Mouse (Mus musculus) forebrain, embryonic 15.5 days (tissue): ENCODE measurements around the gene Pitpna. TPM values are rescaled to one million over a fixed set of nuclear protein-coding genes. Genes with fewer than 3 reads are reported as not detected.

Experiments used
- ATAC-seq: fragments of 200-750 bp; cut with Nextera tagmentation; replicated peaks from 2 replicates; pipeline ENCODE4 v1.8.0; 2017; ENCODE audit warnings: mild to moderate bottlenecking, moderate TSS enrichment, moderate library complexity
- H3K27ac ChIP-seq: fragments of 300-500 bp; sonication (generic); replicated peaks from 2 replicates; pipeline ENCODE4 v1.5.1; 2015; ENCODE audit warnings: mild to moderate bottlenecking, inconsistent platforms
- H3K27me3 ChIP-seq: fragments of 300-500 bp; sonication (generic); 2 replicates; pipeline ENCODE4 v1.6.1; 2015; ENCODE audit warnings: inconsistent platforms
- H3K36me3 ChIP-seq: fragments of 300-500 bp; sonication (generic); 2 replicates; pipeline ENCODE4 v1.6.1; 2015; ENCODE audit warnings: mild to moderate bottlenecking, inconsistent platforms
- H3K4me1 ChIP-seq: fragments of 300-500 bp; sonication (generic); 2 replicates; pipeline ENCODE4 v1.6.1; 2015; ENCODE audit warnings: inconsistent platforms
- H3K4me2 ChIP-seq: fragments of 300-500 bp; sonication (generic); replicated peaks from 2 replicates; pipeline ENCODE4 v1.6.1; 2015; ENCODE audit warnings: mild to moderate bottlenecking, inconsistent platforms
- H3K4me3 ChIP-seq: fragments of 300-500 bp; sonication (generic); 2 replicates; pipeline ENCODE4 v1.5.1; 2015; ENCODE audit warnings: mild to moderate bottlenecking, inconsistent platforms
- H3K9ac ChIP-seq: fragments of 300-500 bp; sonication (generic); replicated peaks from 2 replicates; pipeline ENCODE4 v1.6.1; 2015; ENCODE audit warnings: mild to moderate bottlenecking, inconsistent platforms
- H3K9me3 ChIP-seq: fragments of 300-500 bp; sonication (generic); 2 replicates; pipeline ENCODE4 v1.6.1; 2016; ENCODE audit warnings: inconsistent platforms
- WGBS: fragments of 180-500 bp; shearing (Covaris S2); methylation state at CpG from one replicate; pipeline ENCODE4 v1.1.7; 2015; ENCODE audit warnings: mixed read lengths; 5-methylcytosine and 5-hydroxymethylcytosine counted together
- polyA plus RNA-seq: library from polyadenylated mRNA; unstranded; fragments of >200 nt; fragmentation: Nextera tagmentation; extraction: Ambion mirVana; gene quantifications from 2 replicates; pipeline ENCODE4 v1.2.1, GENCODE M21; 2015

The Pitpna gene
- polyA plus RNA-seq, 1 experiment from 2014 or later = 97.7 TPM

DNA sequence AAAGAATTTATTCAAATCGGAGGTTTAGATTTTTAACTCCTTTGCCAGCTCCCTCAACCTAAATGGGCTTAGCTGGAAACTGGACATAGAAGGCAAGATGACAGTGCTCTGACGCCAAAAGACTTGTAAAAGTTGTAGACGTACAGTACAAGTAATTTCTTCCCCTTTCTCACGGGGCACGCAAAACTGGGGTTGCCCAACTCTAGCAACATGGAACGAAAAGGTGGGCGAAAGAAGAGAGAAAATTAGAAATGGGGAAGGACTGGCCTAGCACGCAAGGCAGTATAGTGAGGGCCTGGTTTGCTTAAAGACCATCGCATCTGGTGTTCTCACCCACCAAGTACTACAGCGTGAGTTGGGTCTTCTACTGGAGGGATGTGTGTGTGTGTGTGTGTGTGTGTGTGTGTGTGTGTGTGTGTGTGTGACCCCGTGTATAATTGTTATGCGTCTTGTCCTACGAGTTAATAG lies 63.1 kb downstream of the Pitpna start:
- Histone ChIP-seq H3K4me1 (peaks cover 41% of the 10 kb centered on the region), H3K4me2 (peak overlapping the region; percentile 89), H3K27ac (no peak overlapping the region), H3K27me3 (peaks cover 18% of the 10 kb centered on the region), H3K36me3 (no peaks in the 10 kb centered on the region), H3K9me3 (no peaks in the 10 kb centered on the region), H3K9ac (peak overlapping the region; percentile 77), H3K4me3 (peak overlapping the region; percentile 65)
- 48% methylated on average over 13 of the region's 13 CpGs for WGBS
- no peak for ATAC-seq

DNA sequence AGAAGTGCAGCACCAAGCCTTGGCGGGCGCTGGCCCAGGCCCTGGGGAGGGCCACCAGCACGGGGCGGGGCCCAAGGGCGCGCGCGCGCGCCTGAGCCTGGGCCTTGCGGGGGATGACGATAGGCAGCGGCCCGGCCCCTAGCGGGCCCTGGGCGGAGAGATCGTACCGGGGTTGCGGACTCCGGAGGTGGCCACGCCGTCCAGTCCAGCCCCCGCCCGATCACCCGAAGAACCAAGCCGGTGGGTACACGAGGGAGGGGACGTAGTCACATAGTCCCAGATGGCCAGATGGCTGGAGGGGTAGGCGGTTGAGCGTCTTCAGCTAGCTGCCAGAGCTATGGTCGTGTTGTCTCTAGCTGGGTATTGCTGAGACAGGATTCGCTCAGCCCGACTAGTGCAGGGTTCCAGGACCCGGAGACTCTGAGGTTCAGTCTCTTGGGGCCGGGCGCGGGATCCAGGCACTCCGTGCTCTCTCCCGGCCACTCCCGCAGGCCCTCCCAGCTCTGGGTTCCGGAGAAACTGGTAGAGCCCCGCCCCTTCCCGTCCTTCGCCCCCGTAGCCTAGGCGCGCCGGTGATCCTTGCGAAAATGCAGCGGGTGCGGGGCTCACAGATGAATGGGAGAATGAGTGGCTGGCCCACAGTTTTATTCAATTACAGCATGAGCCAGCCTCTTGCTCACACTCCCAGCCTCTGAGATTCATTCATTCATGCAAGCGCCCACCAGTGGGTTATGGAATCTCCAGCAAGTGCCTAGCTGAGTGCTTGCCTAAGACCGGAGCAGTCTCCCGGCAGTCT lies 63.7 kb downstream of the Pitpna start:
- ATAC-seq = peak; percentile 73
- Histone ChIP-seq H3K36me3 (no peaks in the 10 kb centered on the region), H3K4me3 (peak overlapping the region; percentile 65), H3K4me2 (peak overlapping the region; percentile 89), H3K9ac (peak overlapping the region; percentile 77), H3K27me3 (peaks cover 18% of the 10 kb centered on the region), H3K27ac (peak overlapping the region; percentile 72), H3K9me3 (no peaks in the 10 kb centered on the region), H3K4me1 (peaks cover 47% of the 10 kb centered on the region)
- under 1% methylated on average over 54 of the region's 54 CpGs for WGBS

DNA sequence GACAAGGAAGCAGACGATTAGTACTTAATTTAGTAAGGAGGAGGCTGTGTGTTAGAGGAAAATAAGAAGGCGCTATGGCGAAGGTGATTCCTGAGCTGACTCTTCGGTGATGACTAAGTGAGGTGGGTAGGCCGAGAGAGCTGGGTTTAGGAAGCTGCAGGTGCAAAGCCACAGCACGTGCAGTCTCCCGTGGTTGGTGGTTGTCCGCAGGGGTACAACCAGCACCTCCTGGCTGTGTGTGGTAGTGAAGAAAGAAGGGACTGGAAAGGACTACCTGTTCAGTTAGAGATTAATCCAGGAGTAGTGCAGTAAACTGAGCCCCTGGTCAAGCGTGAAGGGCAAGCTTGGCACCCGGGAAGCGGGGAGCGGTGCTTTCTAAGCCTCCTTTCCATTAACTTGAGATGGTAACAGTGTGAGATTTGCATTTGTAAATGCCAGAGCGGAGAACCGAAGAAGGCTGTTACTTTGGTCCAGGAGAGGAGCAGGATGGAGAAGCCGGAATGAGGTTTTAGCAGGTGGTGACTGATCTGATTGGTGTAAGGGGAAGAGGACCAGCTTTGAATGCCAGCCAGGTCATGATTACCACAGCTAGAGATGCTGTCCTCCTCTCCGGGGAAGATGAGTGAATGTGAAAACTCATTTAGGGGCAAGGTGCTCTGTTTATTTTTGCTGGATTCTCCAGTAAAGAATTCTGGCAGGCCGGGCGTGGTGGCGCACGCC lies 64.5 kb downstream of the Pitpna start:
- Histone ChIP-seq H3K36me3 (no peaks in the 10 kb centered on the region), H3K9ac (peak overlapping the region; percentile 77), H3K27ac (peak overlapping the region; percentile 72; the same call in 1 of the 2 replicates), H3K4me1 (peaks cover 50% of the 10 kb centered on the region), H3K27me3 (peaks cover 18% of the 10 kb centered on the region), H3K4me3 (peak overlapping the region; percentile 65), H3K9me3 (no peaks in the 10 kb centered on the region), H3K4me2 (peak overlapping the region; percentile 89)
- no peak for ATAC-seq
- WGBS = 27% methylated on average over 20 of the region's 20 CpGs

DNA sequence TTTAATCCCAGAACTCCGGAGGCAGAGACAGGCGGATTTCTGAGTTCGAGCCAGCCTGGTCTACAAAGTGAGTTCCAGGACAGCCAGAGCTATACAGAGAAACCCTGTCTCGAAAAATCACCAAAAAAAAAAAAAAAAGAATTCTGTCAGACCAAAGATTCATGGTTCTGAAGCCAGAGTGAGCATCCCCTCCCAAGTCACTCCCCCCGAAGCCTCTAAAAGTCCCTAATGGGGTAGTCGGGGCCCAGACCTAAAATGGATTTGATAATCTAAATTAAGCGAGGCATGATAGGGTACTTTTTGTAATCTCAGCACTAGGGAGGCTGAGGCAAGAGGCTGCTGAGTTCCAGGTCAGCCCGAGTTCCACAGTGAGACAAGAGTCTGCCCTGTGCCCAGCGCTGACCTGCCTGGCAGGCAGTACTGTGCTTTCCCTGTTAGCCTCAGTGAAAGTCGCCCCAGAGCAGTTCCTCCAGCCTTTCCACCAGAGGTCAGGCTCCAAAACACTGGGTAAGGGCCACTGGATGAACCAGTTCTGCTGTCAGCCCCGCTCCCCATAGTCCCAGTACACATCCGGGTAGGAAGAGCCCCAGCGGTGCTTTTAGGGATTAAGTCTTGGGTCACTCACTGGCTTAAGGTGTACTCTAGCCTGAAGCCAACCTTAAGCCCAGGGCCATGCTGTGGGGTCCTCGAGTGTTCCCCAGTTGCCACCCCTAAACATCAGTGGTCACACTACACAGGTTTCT lies 65.2 kb downstream of the Pitpna start:
- Histone ChIP-seq H3K27me3 (peaks cover 18% of the 10 kb centered on the region), H3K4me2 (peak overlapping the region; percentile 87), H3K9me3 (no peaks in the 10 kb centered on the region), H3K4me3 (peak overlapping the region; percentile 51; the same call in 1 of the 2 replicates), H3K27ac (no peak overlapping the region), H3K4me1 (peaks cover 47% of the 10 kb centered on the region), H3K36me3 (no peaks in the 10 kb centered on the region), H3K9ac (no peak overlapping the region)
- 37% methylated on average over 14 of the region's 14 CpGs for WGBS
- ATAC-seq = no peak

DNA sequence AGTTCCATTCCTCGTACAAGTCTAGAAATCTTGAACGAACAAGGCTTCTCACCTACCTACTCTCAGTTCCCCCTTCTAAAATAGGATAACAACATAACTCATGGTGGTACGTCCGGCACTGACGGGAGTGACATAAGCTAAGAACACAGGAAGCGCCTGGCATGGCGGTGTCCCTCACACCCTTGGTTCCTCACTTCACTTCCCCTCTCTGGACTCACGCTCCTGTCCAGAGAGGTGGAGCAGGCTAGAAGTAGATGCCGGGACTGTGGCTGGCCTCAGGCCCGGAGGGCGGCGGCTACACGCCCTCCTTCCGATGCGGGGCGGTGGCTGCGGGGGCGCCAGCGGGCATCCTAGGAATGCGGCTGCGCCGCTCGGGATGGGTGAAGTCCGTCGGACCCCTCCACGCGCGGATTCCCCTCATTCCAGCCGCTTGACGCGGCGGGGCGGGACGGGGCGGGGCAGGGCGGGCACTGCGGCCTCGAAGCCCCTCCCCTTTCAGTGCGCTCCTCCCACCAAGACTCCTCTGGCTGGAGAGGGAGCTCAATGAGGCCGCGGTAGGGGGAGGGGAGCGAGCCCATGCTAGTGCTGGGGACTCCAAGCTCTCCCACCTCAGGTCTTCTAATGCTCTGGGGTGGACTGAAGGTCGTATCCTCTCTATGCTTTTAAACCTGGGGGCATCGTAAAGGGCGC lies 66.0 kb downstream of the Pitpna start:
- peak overlapping the region; percentile 87 for H3K4me2 ChIP-seq
- peaks cover 47% of the 10 kb centered on the region for H3K4me1 ChIP-seq
- peak; percentile 12; the same call in 1 of the 2 replicates for ATAC-seq
- H3K36me3 ChIP-seq = no peaks in the 10 kb centered on the region
- under 1% methylated on average over 45 of the region's 45 CpGs for WGBS
- H3K27me3 ChIP-seq = peaks cover 18% of the 10 kb centered on the region
- H3K4me3 ChIP-seq = peak overlapping the region; percentile 51
- no peaks in the 10 kb centered on the region for H3K9me3 ChIP-seq
- H3K27ac ChIP-seq = no peak overlapping the region
- H3K9ac ChIP-seq = peak overlapping the region; percentile 51

DNA sequence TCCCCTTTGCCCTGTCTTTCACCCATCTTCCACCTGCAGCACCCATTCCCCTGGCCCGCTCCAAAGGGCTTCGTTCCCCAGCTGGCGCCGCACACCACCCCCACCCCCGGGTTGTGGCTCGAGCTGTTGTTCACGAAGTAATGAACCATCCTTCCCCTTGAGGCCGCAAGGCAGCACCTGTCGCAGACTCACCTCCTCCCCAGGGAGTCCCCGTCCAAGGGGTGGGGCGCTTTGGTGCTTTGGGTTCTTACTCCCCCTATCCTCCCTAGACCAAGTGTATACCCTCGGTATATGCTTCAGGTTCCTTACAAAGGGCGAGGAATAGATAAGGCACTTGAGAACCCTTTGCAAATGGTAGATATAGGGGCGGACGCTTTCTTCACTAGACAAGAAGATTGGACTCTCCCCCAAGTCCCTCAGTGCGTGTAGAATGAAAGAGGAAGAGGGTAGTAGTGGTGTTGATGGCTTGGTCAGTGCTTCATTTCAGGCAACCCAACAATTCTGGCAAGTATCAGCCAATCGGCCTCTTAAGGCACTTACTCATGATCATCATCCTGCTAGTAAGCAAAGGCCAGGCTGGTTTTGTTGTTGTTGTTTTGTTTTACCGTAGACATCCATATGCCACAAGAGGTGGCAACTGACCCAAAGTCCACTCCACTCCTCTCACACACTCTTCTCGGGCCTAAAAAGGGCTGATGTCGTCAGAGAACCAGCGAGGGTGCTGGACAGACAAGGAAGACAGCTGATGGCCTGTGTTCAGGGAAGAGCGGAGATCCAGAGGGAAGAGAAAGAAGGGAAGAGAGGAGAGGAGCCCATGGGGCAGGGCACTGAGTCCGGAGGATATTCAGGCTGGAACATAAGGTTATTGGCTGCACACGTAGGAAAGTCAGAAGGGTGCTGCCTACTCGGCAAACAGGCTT lies 66.8 kb downstream of the Pitpna start:
- ATAC-seq = no peak
- Histone ChIP-seq H3K27me3 (peaks cover 18% of the 10 kb centered on the region), H3K9ac (no peak overlapping the region), H3K36me3 (no peaks in the 10 kb centered on the region), H3K4me2 (peak overlapping the region; percentile 99), H3K9me3 (no peaks in the 10 kb centered on the region), H3K4me1 (peaks cover 47% of the 10 kb centered on the region), H3K4me3 (peak overlapping the region; percentile 51), H3K27ac (no peak overlapping the region)
- 46% methylated on average over 25 of the region's 25 CpGs for WGBS

DNA sequence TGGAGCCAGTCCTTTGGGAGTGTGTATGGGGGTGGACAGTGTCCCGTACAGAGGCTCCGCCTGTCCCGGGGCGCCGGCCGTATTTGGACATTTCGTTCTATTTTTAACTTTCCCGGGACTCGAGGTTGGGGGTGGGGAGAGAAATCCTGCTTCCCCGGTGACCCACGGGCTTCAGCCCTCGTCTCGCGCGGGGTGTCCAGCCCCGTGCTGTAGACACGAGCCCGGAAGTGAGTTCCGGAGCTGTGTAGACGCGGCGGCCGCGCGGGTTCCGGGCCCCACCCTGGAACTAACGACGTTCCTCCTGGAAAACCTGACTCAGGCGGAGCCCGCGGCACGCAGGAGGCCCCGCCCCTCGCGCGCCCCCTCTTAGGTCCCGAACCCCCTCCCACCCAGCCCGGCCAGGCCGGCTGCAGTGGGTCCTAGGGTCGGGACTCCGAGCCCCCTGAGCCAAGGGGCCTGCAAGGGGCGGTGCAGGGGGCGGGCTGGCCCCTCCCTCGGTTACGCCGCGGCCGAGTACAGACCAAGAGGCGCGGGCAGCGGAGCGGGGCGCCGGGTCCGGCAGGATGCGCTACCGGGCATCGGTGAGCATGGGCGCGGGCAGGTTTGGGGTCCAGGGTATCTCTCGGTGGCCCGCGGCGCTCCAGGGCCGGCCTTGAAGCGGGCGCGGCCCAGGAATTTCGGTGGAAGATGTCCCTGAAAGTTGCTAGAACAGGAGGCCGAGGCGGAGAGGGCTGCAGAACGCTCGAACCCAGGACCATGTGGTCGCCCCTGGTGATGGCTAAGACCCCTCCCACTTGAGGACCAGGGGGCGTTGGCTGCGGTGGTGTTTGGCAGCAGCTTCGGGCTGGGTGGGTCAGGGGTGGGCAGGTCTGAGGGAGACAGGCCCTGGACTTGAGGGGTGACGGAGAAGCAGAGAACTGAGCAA lies 68.0 kb downstream of the Pitpna start:
- WGBS = 2% methylated on average over 76 of the region's 78 CpGs
- Histone ChIP-seq H3K4me3 (peak overlapping the region; percentile 71), H3K9ac (peak overlapping the region; percentile 68), H3K27ac (no peak overlapping the region), H3K4me1 (peaks cover 47% of the 10 kb centered on the region), H3K9me3 (no peaks in the 10 kb centered on the region), H3K4me2 (peak overlapping the region; percentile 99), H3K36me3 (peaks cover 3% of the 10 kb centered on the region; the same call in 1 of the 2 replicates), H3K27me3 (peaks cover 18% of the 10 kb centered on the region)
- no peak; the same call in 1 of the 2 replicates for ATAC-seq

DNA sequence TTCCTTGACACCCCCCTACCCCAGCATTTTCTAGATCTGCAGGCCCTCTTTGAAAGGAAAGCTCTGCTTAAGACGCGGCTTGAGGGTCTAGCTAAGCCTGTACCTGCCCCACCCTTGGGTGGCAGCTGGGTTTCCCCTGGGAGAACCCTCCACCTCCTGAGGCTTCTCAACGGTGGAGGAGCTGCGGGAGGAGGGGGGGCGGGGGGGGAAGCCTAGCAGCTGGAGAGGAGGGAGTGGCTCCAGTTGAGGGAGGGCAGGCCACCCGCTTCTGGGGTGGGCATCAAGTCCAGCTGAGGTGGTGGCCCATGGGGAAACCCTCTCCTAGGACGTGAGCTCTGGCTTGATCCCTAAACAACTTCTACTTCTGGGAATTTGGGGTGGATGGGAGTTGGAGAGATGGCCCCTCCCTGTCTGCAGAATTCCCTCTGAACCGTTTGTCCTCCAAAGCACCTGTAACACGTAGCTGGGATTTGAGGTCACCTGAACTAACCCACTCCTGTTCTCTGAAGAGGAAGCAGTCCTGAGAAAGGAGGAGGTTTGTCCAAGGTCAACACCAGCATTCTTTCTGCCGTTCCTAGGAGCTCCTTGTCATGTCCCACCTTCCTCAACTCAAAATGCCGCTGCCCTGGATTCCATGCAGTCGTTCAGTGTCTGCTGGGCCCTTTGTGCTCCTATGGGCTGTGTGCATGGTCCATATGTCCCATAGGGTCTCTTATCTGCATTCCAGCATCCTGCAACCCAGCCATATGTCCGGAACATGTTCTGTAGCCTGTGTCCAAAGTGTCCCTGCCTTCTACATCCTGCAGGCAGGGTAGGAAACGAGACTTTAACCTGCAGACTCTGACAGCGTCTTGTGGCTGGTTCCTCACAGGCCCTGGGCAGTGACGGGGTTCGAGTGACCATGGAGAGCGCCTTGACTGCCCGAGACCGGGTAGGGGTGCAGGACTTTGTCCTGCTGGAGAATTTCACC lies 69.0 kb downstream of the Pitpna start:
- peaks cover 18% of the 10 kb centered on the region for H3K27me3 ChIP-seq
- peak overlapping the region; percentile 99 for H3K4me2 ChIP-seq
- H3K36me3 ChIP-seq = peaks cover 3% of the 10 kb centered on the region; the same call in 1 of the 2 replicates
- no peak overlapping the region for H3K27ac ChIP-seq
- H3K9ac ChIP-seq = peak overlapping the region; percentile 68
- no peak for ATAC-seq
- H3K9me3 ChIP-seq = no peaks in the 10 kb centered on the region
- WGBS = 73% methylated on average over 18 of the region's 20 CpGs
- H3K4me3 ChIP-seq = peak overlapping the region; percentile 71
- peaks cover 39% of the 10 kb centered on the region for H3K4me1 ChIP-seq

DNA sequence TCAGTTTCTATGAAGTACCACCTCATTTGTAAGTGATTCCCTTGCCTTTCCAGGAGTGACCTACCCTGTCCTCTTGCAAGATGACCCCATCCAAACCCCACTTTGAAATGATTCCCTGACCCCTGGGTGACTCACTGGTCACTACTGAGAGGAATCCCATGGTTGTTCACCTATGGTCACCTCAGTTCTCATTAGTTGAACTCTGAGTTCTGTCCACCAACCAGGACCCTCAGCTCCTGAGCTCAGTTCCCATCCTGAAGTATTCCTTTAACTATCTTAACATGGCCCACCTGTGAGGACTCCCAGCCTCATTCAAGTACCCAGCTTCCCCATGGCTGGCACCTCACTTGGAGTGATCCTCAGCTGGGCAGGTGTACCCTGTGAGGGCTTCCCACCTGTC lies 69.9 kb downstream of the Pitpna start:
- Histone ChIP-seq H3K9me3 (no peaks in the 10 kb centered on the region), H3K36me3 (peaks cover 3% of the 10 kb centered on the region; the same call in 1 of the 2 replicates), H3K27ac (no peak overlapping the region), H3K4me2 (no peak overlapping the region), H3K27me3 (peaks cover 16% of the 10 kb centered on the region), H3K4me1 (peaks cover 32% of the 10 kb centered on the region), H3K4me3 (no peak overlapping the region), H3K9ac (no peak overlapping the region)
- no peak for ATAC-seq
